Mouse (Mus musculus) testis, adult 2 months (tissue): Measurements from ENCODE around the gene Qpctl.

Source experiments
- CTCF ChIP-seq: fragments of 200-500 bp; IDR thresholded peaks from 2 replicates; pipeline ENCODE4 v1.5.1; 2012; ENCODE audit warnings: low read depth, mild to moderate bottlenecking, inconsistent platforms, low read length, moderate library complexity; ENCODE audit not compliant: control insufficient read depth, insufficient read depth, insufficient replicate concordance
- POLR2A ChIP-seq: fragments of 200-500 bp; IDR thresholded peaks from 2 replicates; pipeline ENCODE4 v1.6.1; 2012; ENCODE audit warnings: low read depth, mild to moderate bottlenecking, inconsistent platforms, low read length, moderate library complexity; ENCODE audit not compliant: control insufficient read depth

DNA sequence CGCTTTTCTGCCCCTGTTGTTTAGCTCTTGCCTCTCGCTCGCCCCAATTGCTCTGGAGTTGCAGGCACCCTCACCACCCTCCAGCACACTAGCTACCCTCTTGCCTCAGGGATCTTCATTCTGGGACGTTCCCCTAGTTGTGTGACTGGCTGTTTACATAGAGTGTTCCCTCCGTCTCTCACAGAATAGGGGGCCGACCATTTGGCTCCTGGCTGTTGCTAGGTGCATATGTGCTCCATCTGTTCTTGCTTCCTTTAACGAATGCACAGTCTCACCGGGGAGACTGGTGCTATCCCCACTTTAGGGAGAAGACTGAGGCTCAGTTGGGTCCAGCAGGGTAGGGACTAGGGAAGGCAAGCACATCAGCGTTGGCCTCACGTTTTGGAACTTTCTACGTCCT lies 9.5 kb upstream of the Qpctl start:
- TF ChIP-seq CTCF (no peak), POLR2A (no peak)
